Comparison of ENCODE assay signal across 8 mouse cellular contexts in genomic region chr2:172441176-172441575, GRCm38 (mm10). TPM values are rescaled to one million over a fixed set of nuclear protein-coding genes. Genes with fewer than 3 reads are reported as not detected.
DNase-seq lines count a peak whose midpoint lies in the region; ATAC-seq lines count a peak whose summit lies in the region.

No protein-coding gene starts in this region.

- ATAC-seq in embryonic facial prominence, embryonic 14.5 days (ENCODE audit: low read depth): no peak
- no peak for ATAC-seq in kidney, embryonic 14.5 days (ENCODE audit: low FRiP score, low TSS enrichment)
- ATAC-seq in activated CD4-positive, CD25-positive, alpha-beta regulatory T cell, adult 4 months: no peak
- no peak for ATAC-seq in inflammation-experienced regulatory T-cells, adult 6 months

- peaks cover 13% of the 10 kb centered on the region for H3K36me3 ChIP-seq in embryonic facial prominence, embryonic 14.5 days (ENCODE audit: control insufficient read depth, insufficient read depth, low read length)
- H3K36me3 ChIP-seq in kidney, embryonic 14.5 days (ENCODE audit: control insufficient read depth, insufficient read depth, low read length): peaks cover 6% of the 10 kb centered on the region; the same call in 1 of the 2 replicates
- peaks cover 40% of the 10 kb centered on the region for H3K36me3 ChIP-seq in megakaryocyte, embryonic 14.5 days (replicated peaks; ENCODE audit: low read length)

- 31% methylated on average over 6 of the region's 6 CpGs for WGBS in embryonic facial prominence, embryonic 14.5 days
- WGBS in kidney, embryonic 14.5 days: 32% methylated on average over 6 of the region's 6 CpGs

- H3K4me3 ChIP-seq in embryonic facial prominence, embryonic 14.5 days (ENCODE audit: low read depth, low read length): peak overlapping the region; percentile 83
- peak overlapping the region; percentile 77 for H3K4me3 ChIP-seq in kidney, embryonic 14.5 days (ENCODE audit: low read length)
- peak overlapping the region; percentile 99 for H3K4me3 ChIP-seq in megakaryocyte, embryonic 14.5 days (replicated peaks)

- peak overlapping the region; percentile 78 for H3K4me2 ChIP-seq in embryonic facial prominence, embryonic 14.5 days (ENCODE audit: low read depth, low read length)
- H3K4me2 ChIP-seq in kidney, embryonic 14.5 days (replicated peaks; ENCODE audit: low read depth, low read length): peak overlapping the region; percentile 71

- DNase-seq in spleen, adult 12 weeks (ENCODE audit: low spot score): peak; percentile 34
- no peak for DNase-seq in spleen, adult 18-20 months
- DNase-seq in embryonic facial prominence, embryonic 14.5 days (ENCODE audit: low spot score): no peak
- DNase-seq in embryo, embryonic 10.5 days (ENCODE audit: low spot score): no peak

- no peak overlapping the region for H3K27ac ChIP-seq in embryonic facial prominence, embryonic 14.5 days (replicated peaks; ENCODE audit: low read depth, low read length)
- H3K27ac ChIP-seq in kidney, embryonic 14.5 days (ENCODE audit: low read depth, low read length): no peak overlapping the region

- no peaks in the 10 kb centered on the region for H3K9me3 ChIP-seq in embryonic facial prominence, embryonic 14.5 days (ENCODE audit: control insufficient read depth, low read length)
- H3K9me3 ChIP-seq in kidney, embryonic 14.5 days (ENCODE audit: control insufficient read depth, low read length): no peaks in the 10 kb centered on the region
- no peaks in the 10 kb centered on the region for H3K9me3 ChIP-seq in megakaryocyte, embryonic 14.5 days

- H3K27me3 ChIP-seq in embryonic facial prominence, embryonic 14.5 days (replicated peaks; ENCODE audit: control insufficient read depth, insufficient read depth, low read length): no peaks in the 10 kb centered on the region
- H3K27me3 ChIP-seq in kidney, embryonic 14.5 days (ENCODE audit: control insufficient read depth, insufficient read depth, low read length): no peaks in the 10 kb centered on the region
- H3K27me3 ChIP-seq in megakaryocyte, embryonic 14.5 days (replicated peaks): no peaks in the 10 kb centered on the region

- H3K9ac ChIP-seq in embryonic facial prominence, embryonic 14.5 days (ENCODE audit: low read depth, low read length): peak overlapping the region; percentile 76
- H3K9ac ChIP-seq in kidney, embryonic 14.5 days (ENCODE audit: low read depth, low read length): peak overlapping the region; percentile 67

- peaks cover 12% of the 10 kb centered on the region for H3K4me1 ChIP-seq in embryonic facial prominence, embryonic 14.5 days (ENCODE audit: control insufficient read depth, insufficient read depth, low read length)
- H3K4me1 ChIP-seq in kidney, embryonic 14.5 days (ENCODE audit: control insufficient read depth, insufficient read depth, low read length): peaks cover 14% of the 10 kb centered on the region; the same call in 1 of the 2 replicates
- peaks cover 68% of the 10 kb centered on the region for H3K4me1 ChIP-seq in megakaryocyte, embryonic 14.5 days

RNA-seq across cellular contexts. Expression of gene Rtf2, which starts 0.8 kb away (rescaled TPM):
- polyA plus RNA-seq in embryonic facial prominence, embryonic 14.5 days (2014; fragmentation: Nextera tagmentation; extraction: Ambion mirVana): 65.3 and 68.3 TPM in 2 replicates
- 64.0 and 74.4 TPM in 2 replicates for polyA plus RNA-seq in kidney, embryonic 14.5 days (2014; fragmentation: Nextera tagmentation; extraction: Ambion mirVana)
- polyA plus RNA-seq in megakaryocyte, embryonic 14.5 days (2012; ENCODE audit: insufficient read depth, low replicate concordance): 15.3 and 57.1 TPM in 2 replicates
- polyA plus RNA-seq in activated CD4-positive, CD25-positive, alpha-beta regulatory T cell, adult 4 months (2017; shearing (Covaris generic)): 100 to 1,000 TPM in 1 of 2 experiments, 10 to 100 TPM in 1; 99.4 to 120 TPM
- polyA plus RNA-seq in inflammation-experienced regulatory T-cells, adult 6 months (2017; shearing (Covaris generic)): 100 to 1,000 TPM; 125 to 139 (median 135) TPM

RNA-seq across cellular contexts. Expression of gene Gcnt7, which starts 17.2 kb away (rescaled TPM):
- 0.67 and 0.98 TPM in 2 replicates for polyA plus RNA-seq in embryonic facial prominence, embryonic 14.5 days (2014; fragmentation: Nextera tagmentation; extraction: Ambion mirVana)
- polyA plus RNA-seq in kidney, embryonic 14.5 days (2014; fragmentation: Nextera tagmentation; extraction: Ambion mirVana): 0.77 and 1.0 TPM in 2 replicates
- polyA plus RNA-seq in megakaryocyte, embryonic 14.5 days (2012; ENCODE audit: insufficient read depth, low replicate concordance): not detected in 2 replicates
- 1 to 10 TPM; 4.0 to 7.4 TPM for polyA plus RNA-seq in activated CD4-positive, CD25-positive, alpha-beta regulatory T cell, adult 4 months (2017; shearing (Covaris generic))
- 1 to 10 TPM; 3.7 to 5.2 (median 3.8) TPM for polyA plus RNA-seq in inflammation-experienced regulatory T-cells, adult 6 months (2017; shearing (Covaris generic))

RNA-seq across cellular contexts. Expression of gene Fam209, which starts 31.1 kb away (rescaled TPM):
- 0.43 TPM in 1 of 2 replicates, not detected in the other for polyA plus RNA-seq in embryonic facial prominence, embryonic 14.5 days (2014; fragmentation: Nextera tagmentation; extraction: Ambion mirVana)
- polyA plus RNA-seq in kidney, embryonic 14.5 days (2014; fragmentation: Nextera tagmentation; extraction: Ambion mirVana): 0.40 TPM in 1 of 2 replicates, not detected in the other
- not detected in 2 replicates for polyA plus RNA-seq in megakaryocyte, embryonic 14.5 days (2012; ENCODE audit: insufficient read depth, low replicate concordance)
- 1 to 10 TPM; 1.6 to 1.9 TPM for polyA plus RNA-seq in activated CD4-positive, CD25-positive, alpha-beta regulatory T cell, adult 4 months (2017; shearing (Covaris generic))
- 1 to 10 TPM in 2 of 3 experiments, under 1 TPM in 1; 0.83 to 3.0 (median 2.1) TPM for polyA plus RNA-seq in inflammation-experienced regulatory T-cells, adult 6 months (2017; shearing (Covaris generic))

RNA-seq across cellular contexts. Expression of gene Cass4, which starts 47.6 kb away (rescaled TPM):
- 0.38 and 1.1 TPM in 2 replicates for polyA plus RNA-seq in embryonic facial prominence, embryonic 14.5 days (2014; fragmentation: Nextera tagmentation; extraction: Ambion mirVana)
- polyA plus RNA-seq in kidney, embryonic 14.5 days (2014; fragmentation: Nextera tagmentation; extraction: Ambion mirVana): 0.19 and 0.57 TPM in 2 replicates
- polyA plus RNA-seq in megakaryocyte, embryonic 14.5 days (2012; ENCODE audit: insufficient read depth, low replicate concordance): 5.9 TPM in 2 replicates
- 1 to 10 TPM; 7.8 to 9.3 TPM for polyA plus RNA-seq in activated CD4-positive, CD25-positive, alpha-beta regulatory T cell, adult 4 months (2017; shearing (Covaris generic))
- polyA plus RNA-seq in inflammation-experienced regulatory T-cells, adult 6 months (2017; shearing (Covaris generic)): 10 to 100 TPM in 2 of 3 experiments, 1 to 10 TPM in 1; 9.0 to 14.1 (median 10.6) TPM
